Mouse (Mus musculus) forebrain, embryonic 14.5 days (tissue): Measurements from ENCODE around the gene Mfap2. TPM values are rescaled to one million over a fixed set of nuclear protein-coding genes. Genes with fewer than 3 reads are reported as not detected.

Experiments used
- ATAC-seq: fragments of 200-750 bp; cut with Nextera tagmentation; 2 replicates; pipeline ENCODE4 v1.8.0; 2017; ENCODE audit warnings: mild to moderate bottlenecking, moderate library complexity
- DNase-seq: peaks from one replicate; pipeline ENCODE4 v3.0.0-alpha.2; 2015; ENCODE audit warnings: low spot score
- H3K27ac ChIP-seq: fragments of 300-500 bp; sonication (generic); 2 replicates; pipeline ENCODE4 v1.5.1; 2014; ENCODE audit warnings: low read depth, mild to moderate bottlenecking, control low read depth, low read length, moderate library complexity
- H3K27me3 ChIP-seq: fragments of 300-500 bp; sonication (generic); replicated peaks from 2 replicates; pipeline ENCODE4 v1.6.1; 2014; ENCODE audit warnings: low read length, control low read depth, mixed read lengths; ENCODE audit not compliant: control insufficient read depth, insufficient read depth
- H3K36me3 ChIP-seq: fragments of 300-500 bp; sonication (generic); 2 replicates; pipeline ENCODE4 v1.6.1; 2014; ENCODE audit warnings: low read length, control low read depth; ENCODE audit not compliant: control insufficient read depth, insufficient read depth
- H3K4me1 ChIP-seq: fragments of 300-500 bp; sonication (generic); 2 replicates; pipeline ENCODE4 v1.6.1; 2014; ENCODE audit warnings: antibody characterized with exemption, low read length, control low read depth; ENCODE audit not compliant: control insufficient read depth, insufficient read depth
- H3K4me2 ChIP-seq: fragments of 300-500 bp; sonication (generic); 2 replicates; pipeline ENCODE4 v1.6.1; 2014; ENCODE audit warnings: mild to moderate bottlenecking, control low read depth, low read length
- H3K4me3 ChIP-seq: fragments of 300-500 bp; sonication (generic); 2 replicates; pipeline ENCODE4 v1.5.1; 2014; ENCODE audit warnings: low read depth, low read length, control low read depth
- H3K9ac ChIP-seq: fragments of 300-500 bp; sonication (generic); 2 replicates; pipeline ENCODE4 v1.6.1; 2014; ENCODE audit warnings: mild to moderate bottlenecking, low read length, control low read depth, moderate library complexity
- H3K9me3 ChIP-seq: fragments of 300-500 bp; sonication (generic); replicated peaks from 2 replicates; pipeline ENCODE4 v1.6.1; 2016; ENCODE audit warnings: low read length, control low read depth, mixed read lengths; ENCODE audit not compliant: control insufficient read depth
- WGBS: fragments of 180-500 bp; shearing (Covaris S2); extraction: QIAGEN DNeasy Blood & Tissue Kit; methylation state at CpG from one replicate; pipeline ENCODE4 v1.1.7; 2014; 5-methylcytosine and 5-hydroxymethylcytosine counted together
- polyA plus RNA-seq: library from polyadenylated mRNA; unstranded; fragments of >200 nt; fragmentation: Nextera tagmentation; extraction: Ambion mirVana; gene quantifications from 2 replicates; pipeline ENCODE4 v1.2.1, GENCODE M21; 2014

The Mfap2 gene
- polyA plus RNA-seq, 1 experiment from 2014 or later, result 287 TPM

DNA sequence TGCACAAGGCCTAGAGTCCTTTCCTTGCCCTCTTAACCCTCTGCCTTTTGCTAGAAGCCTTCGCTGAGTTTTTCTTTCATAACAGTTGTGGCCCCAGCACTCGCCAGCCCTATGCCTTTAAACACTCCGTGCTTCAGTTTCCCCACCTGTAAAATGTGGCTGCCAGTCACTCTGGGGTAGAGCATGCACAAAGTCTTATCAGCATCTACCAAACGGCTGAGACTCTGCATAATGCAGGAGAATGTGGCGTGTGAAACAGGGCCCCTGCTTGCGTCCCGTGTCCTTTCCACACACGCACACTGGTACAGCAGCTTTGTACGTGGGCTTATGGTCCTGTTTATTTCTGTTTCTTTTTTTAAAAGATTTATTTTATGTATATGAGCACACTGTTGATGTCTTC lies 13.4 kb upstream of the Mfap2 start:
- no peak overlapping the region for H3K4me2 ChIP-seq
- H3K4me1 ChIP-seq, result no peaks in the 10 kb centered on the region
- DNase-seq (no peak), ATAC-seq (no peak)
- H3K27ac ChIP-seq, result no peak overlapping the region
- H3K27me3 ChIP-seq, result no peaks in the 10 kb centered on the region
- peaks cover 96% of the 10 kb centered on the region for H3K36me3 ChIP-seq
- 95% methylated on average over 9 of the region's 9 CpGs for WGBS
- H3K4me3 ChIP-seq, result no peak overlapping the region
- H3K9me3 ChIP-seq, result no peaks in the 10 kb centered on the region
- no peak overlapping the region for H3K9ac ChIP-seq

DNA sequence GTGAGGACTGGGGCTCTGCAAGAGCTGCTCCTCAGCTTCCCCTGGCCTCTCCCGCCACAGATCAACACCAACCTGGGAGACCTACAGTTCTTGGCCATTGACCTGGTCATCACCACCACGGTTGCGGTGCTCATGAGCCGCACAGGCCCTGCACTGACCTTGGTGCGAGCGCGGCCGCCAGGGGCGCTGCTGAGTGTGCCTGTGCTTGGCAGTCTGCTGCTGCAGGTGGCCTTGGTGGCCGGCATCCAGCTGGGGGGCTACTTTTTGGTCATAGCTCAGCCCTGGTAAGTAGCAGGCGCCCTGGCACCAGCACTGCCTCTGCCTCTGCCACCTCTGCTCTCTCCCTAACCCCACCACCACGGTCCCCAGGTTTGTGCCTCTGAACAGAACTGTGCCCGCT lies 4.2 kb upstream of the Mfap2 start:
- Histone ChIP-seq H3K27ac (no peak overlapping the region), H3K9ac (no peak overlapping the region), H3K4me3 (no peak overlapping the region), H3K4me1 (peaks cover 5% of the 10 kb centered on the region; the same call in 1 of the 2 replicates), H3K36me3 (peaks cover 70% of the 10 kb centered on the region), H3K9me3 (no peaks in the 10 kb centered on the region), H3K27me3 (no peaks in the 10 kb centered on the region), H3K4me2 (no peak overlapping the region)
- DNase-seq (no peak), ATAC-seq (no peak)
- 78% methylated on average over 13 of the region's 13 CpGs for WGBS

DNA sequence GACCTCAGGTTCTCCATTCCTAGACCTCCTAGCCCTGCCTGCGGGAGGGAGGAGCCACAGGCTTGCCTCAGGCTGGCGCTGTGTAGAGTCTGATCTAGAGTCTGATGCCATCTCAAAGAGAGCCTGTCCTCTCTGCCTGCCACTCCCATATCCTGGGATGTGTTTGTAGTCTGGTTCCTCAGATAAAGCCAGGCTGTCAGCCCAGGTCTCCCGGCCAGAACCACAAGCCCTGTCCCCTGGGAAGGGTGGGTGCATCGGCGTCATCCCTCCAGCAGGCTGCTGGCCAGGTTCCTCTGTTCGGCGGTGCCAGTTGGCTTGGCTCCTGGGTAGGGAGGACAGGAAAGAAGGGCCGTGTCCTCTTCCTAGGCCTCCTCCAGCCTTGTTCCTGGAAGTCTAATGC lies 2.2 kb upstream of the Mfap2 start:
- H3K4me1 ChIP-seq, result peaks cover 20% of the 10 kb centered on the region
- WGBS, result 81% methylated on average over 8 of the region's 8 CpGs
- no peaks in the 10 kb centered on the region for H3K27me3 ChIP-seq
- no peak overlapping the region for H3K9ac ChIP-seq
- no peak for ATAC-seq
- no peak overlapping the region for H3K4me3 ChIP-seq
- no peak overlapping the region; the same call in 1 of the 2 replicates for H3K27ac ChIP-seq
- H3K4me2 ChIP-seq, result no peak overlapping the region
- H3K36me3 ChIP-seq, result peaks cover 51% of the 10 kb centered on the region
- no peaks in the 10 kb centered on the region for H3K9me3 ChIP-seq
- no peak for DNase-seq

DNA sequence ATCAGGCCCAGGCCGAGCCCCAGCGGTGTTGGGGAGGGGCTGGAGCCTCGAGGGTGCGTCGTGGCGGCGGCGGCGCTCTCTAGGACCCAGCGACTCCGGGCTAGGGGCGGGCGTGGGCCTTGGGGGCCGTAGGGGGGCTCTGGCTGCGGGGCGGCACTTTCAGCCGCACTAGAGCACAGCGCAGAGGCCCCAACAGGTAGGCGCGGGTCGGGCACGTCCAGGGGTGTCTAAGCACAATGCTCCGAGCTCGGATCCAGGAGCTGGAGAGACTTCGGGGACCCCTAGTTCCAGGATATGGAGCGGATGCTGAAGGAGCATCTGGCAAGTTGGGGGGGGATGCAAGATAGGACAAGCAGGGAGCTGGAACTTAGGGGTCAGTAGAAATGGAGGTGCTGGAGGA lies 308 bp downstream of the Mfap2 start:
- Histone ChIP-seq H3K9ac (peak overlapping the region; percentile 97), H3K9me3 (no peaks in the 10 kb centered on the region), H3K36me3 (peaks cover 51% of the 10 kb centered on the region), H3K27ac (peak overlapping the region; percentile 89), H3K4me3 (peak overlapping the region; percentile 86), H3K27me3 (no peaks in the 10 kb centered on the region), H3K4me2 (peak overlapping the region; percentile 75), H3K4me1 (peaks cover 20% of the 10 kb centered on the region)
- DNase-seq (peak; percentile 82), ATAC-seq (peak; percentile 87)
- WGBS, result under 1% methylated on average over 26 of the region's 26 CpGs

DNA sequence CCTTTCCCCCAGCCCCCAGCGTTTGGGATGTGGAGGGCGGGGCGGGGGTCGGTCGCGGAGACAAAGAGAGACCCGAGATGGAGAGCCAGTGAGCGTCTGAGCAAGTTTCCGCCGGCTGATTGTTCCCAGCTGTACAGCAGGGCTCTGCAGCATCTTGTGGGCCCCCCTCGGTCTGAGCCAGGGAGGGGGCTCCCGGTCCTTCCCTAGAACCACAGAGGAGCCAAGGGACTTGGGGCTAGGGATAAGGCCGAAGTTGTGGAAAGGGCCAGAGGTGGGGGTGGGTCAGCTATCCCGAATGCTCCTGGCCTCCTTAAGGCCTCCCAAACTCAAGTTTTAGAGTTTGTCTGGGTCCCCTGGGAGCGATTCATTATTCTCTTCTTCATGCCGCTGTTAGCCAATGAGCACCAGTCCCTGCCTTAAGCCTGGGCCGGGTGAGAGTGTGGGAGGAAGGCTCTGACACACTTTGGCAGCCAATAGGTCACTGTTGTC lies 767 bp downstream of the Mfap2 start:
- H3K36me3 ChIP-seq, result peaks cover 51% of the 10 kb centered on the region

DNA sequence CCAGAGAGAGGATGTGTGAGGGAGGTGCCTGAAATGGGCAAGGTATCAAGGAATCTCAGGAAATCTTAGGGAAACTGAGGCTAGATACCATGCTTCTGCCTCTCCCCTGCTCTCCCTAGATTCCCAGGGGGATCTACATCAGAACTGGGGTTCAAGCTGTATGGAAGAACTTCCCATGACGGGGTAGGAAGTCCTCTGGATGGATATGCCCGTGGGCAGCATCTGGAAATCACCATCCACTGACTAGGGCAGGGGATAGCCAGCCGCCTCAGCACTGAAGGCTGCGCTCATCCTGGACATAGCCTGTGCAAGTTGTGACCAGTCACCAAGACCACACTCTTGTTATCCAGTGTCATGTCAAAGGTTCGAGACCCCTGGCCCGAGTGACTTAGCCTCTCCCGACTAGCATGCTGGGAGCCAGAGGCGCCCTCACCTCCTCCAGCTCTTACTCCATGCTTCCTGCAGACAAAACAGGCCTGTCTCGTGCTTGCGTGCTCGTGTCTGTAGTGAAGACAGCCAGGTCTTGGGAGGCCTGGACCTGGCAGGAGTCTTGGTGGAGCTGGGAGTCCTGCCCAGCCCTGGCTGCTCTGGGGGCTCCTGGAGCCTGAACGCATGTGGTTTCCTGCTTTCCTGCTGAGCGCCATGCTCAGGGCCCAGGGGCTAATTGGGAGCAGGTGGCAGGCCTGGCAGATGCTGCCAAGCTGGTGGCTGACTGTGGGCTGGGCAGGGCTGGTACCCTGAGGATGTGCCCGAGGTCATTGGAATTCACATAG lies 1.5 kb downstream of the Mfap2 start:
- DNase-seq, result peak; percentile 72
- peak overlapping the region; percentile 97 for H3K9ac ChIP-seq

More for the DNA sequence above, 767 bp downstream of the Mfap2 start:
- no peaks in the 10 kb centered on the region for H3K27me3 ChIP-seq
- under 1% methylated on average over 17 of the region's 17 CpGs for WGBS
- H3K27ac ChIP-seq, result peak overlapping the region; percentile 89
- peaks cover 20% of the 10 kb centered on the region for H3K4me1 ChIP-seq
- peak overlapping the region; percentile 86 for H3K4me3 ChIP-seq
- peak; percentile 38 for ATAC-seq
- peak overlapping the region; percentile 97 for H3K9ac ChIP-seq
- peak; percentile 54 for DNase-seq
- H3K9me3 ChIP-seq, result no peaks in the 10 kb centered on the region
- H3K4me2 ChIP-seq, result peak overlapping the region; percentile 75

DNA sequence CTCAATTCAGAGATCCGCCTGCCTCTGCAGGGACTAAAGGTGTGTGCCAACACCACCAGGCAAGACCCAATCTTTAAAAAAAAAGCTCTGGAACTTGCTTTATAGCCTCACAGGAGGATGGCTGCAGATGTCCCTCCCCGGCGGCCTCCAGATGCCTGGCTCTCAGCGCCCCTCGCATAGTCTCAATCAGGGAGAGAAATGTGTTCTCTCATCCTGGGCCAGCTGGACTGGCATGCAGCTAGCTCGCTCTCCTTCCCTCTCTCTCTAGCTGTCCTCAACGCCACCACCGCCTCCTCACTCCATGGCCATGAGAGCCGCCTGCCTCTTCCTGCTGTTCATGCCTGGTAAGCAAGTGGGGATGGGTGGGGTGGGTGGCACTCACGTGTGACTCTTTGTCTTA lies 2.3 kb downstream of the Mfap2 start:
- peak overlapping the region; percentile 86; the same call in 1 of the 2 replicates for H3K4me3 ChIP-seq
- peaks cover 50% of the 10 kb centered on the region for H3K36me3 ChIP-seq
- H3K4me2 ChIP-seq, result peak overlapping the region; percentile 75
- WGBS, result 51% methylated on average over 10 of the region's 10 CpGs
- no peaks in the 10 kb centered on the region for H3K9me3 ChIP-seq
- H3K27me3 ChIP-seq, result no peaks in the 10 kb centered on the region
- H3K27ac ChIP-seq, result peak overlapping the region; percentile 89
- peaks cover 20% of the 10 kb centered on the region for H3K4me1 ChIP-seq
- DNase-seq (peak; percentile 54), ATAC-seq (no peak)
- peak overlapping the region; percentile 97 for H3K9ac ChIP-seq

More for the DNA sequence above, 1.5 kb downstream of the Mfap2 start:
- H3K27me3 ChIP-seq, result no peaks in the 10 kb centered on the region
- peaks cover 51% of the 10 kb centered on the region for H3K36me3 ChIP-seq
- H3K27ac ChIP-seq, result peak overlapping the region; percentile 89
- H3K4me3 ChIP-seq, result peak overlapping the region; percentile 86
- 33% methylated on average over 14 of the region's 14 CpGs for WGBS
- peaks cover 20% of the 10 kb centered on the region for H3K4me1 ChIP-seq
- H3K9me3 ChIP-seq, result no peaks in the 10 kb centered on the region
- peak; percentile 42 for ATAC-seq
- peak overlapping the region; percentile 75 for H3K4me2 ChIP-seq

DNA sequence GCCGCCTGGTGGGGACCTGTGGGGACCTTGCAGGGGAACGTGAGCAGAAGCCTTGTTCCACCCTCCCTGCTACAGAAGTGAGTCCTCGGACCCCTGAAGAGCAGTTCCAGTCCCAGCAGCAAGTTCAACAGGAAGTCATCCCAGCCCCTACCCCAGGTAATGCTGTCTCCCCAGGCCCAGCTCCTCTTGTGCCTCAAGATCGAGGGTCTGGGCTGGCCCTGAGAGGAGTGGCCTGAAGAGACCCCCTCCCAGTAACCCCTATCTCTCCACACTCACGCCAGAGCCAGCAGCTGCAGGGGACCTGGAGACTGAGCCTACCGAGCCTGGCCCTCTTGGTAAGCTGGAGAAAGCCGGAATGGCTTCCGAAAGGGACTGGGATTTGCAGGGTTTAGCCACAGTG lies 3.9 kb downstream of the Mfap2 start:
- no peak for ATAC-seq
- no peak for DNase-seq
- Histone ChIP-seq H3K36me3 (peaks cover 47% of the 10 kb centered on the region), H3K4me1 (peaks cover 20% of the 10 kb centered on the region), H3K27ac (no peak overlapping the region), H3K9ac (peak overlapping the region; percentile 35; the same call in 1 of the 2 replicates), H3K9me3 (no peaks in the 10 kb centered on the region), H3K27me3 (no peaks in the 10 kb centered on the region), H3K4me3 (no peak overlapping the region), H3K4me2 (no peak overlapping the region)
- WGBS, result 69% methylated on average over 8 of the region's 8 CpGs

DNA sequence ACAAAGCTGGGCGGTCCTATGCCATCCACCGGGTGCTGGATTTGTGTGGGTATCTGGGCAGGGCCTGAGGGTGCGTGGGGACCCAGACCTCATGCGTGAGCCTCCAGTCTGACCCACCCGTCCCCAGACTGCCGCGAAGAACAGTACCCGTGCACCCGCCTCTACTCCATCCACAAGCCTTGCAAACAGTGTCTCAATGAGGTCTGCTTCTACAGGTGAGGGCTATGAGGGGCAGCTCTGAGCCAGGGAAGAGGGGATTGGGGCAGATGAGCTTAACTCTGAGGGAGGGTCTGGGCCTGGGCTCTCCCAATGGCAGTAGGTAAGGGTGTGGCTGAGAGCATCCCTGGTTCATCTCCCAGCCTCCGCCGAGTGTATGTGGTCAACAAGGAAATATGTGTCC lies 4.6 kb downstream of the Mfap2 start:
- DNase-seq (no peak), ATAC-seq (no peak)
- Histone ChIP-seq H3K4me3 (no peak overlapping the region), H3K27me3 (no peaks in the 10 kb centered on the region), H3K36me3 (peaks cover 53% of the 10 kb centered on the region), H3K9ac (no peak overlapping the region), H3K4me1 (peaks cover 26% of the 10 kb centered on the region), H3K4me2 (no peak overlapping the region), H3K9me3 (no peaks in the 10 kb centered on the region), H3K27ac (no peak overlapping the region)
- WGBS, result 92% methylated on average over 11 of the region's 11 CpGs
